Mouse (Mus musculus) thymus, adult 2 months (tissue): Measurements from ENCODE around the gene Tbx3.

Experiments
- CTCF ChIP-seq: fragments of 200-500 bp; IDR thresholded peaks from 2 replicates; pipeline ENCODE4 v1.5.1; 2012; ENCODE audit warnings: mild to moderate bottlenecking, control low read depth, low read length, moderate library complexity, borderline replicate concordance; ENCODE audit not compliant: control insufficient read depth, poor library complexity, insufficient read depth; ENCODE audit errors: extremely low read depth
- POLR2A ChIP-seq: fragments of 200-500 bp; IDR thresholded peaks from 2 replicates; pipeline ENCODE4 v1.6.1; 2012; ENCODE audit warnings: mild to moderate bottlenecking, low read length, control low read depth, moderate library complexity; ENCODE audit not compliant: control insufficient read depth, poor library complexity, insufficient read depth; ENCODE audit errors: extremely low read depth

- TF ChIP-seq POLR2A (no peak), CTCF (no peak)
Measured at GRCm38 (mm10) chr5:119663747-119664146, 6.7 kb upstream of the Tbx3 start.
